Mouse (Mus musculus) urinary bladder, postnatal 4 days (tissue): Measurements from ENCODE around the gene Jakmip3.

Source experiments
- DNase-seq, 2 experiments: peaks; one replicate each; pipeline ENCODE4 v3.0.0; 2021 to 2022; ENCODE audit warnings: low spot score in 2 of 2

Jakmip3 gene

DNA sequence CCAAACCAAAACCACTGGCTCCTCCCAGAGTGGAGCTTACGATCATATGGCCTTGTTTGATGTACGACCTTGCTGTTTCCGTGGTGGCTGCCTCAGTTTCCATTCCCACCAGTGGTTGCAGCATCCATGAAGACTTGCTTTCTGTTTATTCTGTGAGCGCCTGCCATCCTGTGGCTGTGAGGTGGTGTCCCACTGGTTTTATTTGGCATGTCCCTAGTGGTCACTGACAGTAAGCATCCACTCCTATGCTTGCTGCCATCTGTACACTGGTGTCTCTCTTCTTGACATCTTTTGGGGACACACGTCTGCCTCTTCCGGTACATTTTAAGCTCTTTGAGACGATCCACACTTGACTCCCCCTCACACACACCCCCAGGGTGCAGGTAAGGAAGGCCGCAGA, 7.2 kb downstream of the Jakmip3 start:
- DNase-seq = no peak

DNA sequence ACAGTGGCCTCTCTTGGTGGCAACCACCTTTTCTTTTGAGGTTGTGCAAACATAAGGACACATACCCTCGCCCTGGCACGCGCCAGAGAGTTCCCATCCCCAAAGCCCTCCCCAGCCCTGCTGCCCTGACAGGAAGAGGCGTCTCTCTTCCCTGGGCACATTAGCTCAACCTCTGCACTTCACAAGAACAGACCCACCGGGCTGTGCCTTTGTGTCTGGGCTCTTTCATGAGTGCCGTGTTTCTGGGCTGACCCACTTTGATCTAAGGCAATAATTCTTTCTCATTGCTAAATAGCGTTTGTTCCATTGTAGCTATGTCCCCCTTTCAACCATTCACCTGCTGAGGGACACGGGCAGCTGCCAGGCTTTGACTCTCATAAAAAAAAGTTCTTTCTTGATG, 7.8 kb downstream of the Jakmip3 start:
- no peak for DNase-seq

DNA sequence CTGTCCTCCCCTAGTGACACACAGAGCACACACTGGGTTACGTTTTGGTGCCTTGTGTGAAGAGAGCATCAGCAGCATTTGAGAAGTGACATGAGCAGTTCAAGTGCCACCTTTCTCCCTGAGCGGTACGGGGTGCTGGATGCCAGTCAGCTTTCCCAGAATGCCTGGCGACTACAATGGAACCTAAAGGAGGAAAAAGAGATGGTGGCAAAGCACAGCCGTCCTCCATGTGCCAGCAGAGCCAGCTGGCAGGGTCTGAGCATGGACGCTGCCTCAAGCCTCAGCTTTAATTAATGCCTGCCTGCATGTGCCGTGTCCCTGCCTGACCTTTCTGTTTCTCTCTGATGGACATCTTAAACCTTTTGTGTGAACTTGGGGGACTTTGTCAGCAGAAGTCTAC, 15.3 kb downstream of the Jakmip3 start:
- no peak for DNase-seq

DNA sequence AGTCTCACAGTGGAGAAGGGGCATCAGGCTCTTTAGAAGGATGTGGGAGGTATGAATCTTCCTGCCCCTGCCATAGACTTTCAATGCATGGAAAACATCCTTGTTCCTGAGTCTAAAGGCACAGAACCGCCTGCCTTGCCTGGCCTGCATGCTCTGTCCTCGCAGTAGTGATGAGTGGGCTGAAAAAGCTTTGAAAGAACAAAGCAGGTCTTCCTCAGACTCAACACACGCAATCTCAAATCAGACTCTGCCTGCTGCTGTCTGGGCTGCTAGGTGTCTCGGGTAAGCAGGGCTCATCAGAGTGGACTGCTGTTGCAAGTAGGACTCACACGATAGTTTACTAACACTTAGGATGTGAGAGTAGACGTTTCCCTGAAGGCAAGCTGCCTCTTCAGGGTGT, 16.6 kb downstream of the Jakmip3 start:
- DNase-seq = no peak

DNA sequence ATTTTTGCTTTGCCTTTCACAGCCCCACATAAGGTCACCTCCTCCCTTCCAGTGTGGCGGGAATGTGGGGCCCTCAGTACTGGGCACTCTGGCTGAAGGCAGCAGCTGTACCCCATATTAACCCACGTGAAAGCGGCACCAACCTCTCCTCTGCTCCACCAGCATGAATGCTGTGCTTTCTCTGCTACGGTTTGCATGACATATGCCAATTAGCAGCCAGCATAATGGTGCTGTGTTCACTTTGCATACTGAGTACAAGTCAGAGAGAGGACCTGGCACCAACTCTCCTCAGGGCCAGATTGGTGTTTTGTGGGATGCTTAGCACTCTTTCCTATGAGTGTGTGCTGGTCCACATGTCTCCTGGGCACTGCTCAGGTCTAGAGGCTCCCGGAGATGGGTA, 19.2 kb downstream of the Jakmip3 start:
- DNase-seq = no peak

GRCm38 (mm10) chr7:138963756-138964155, 23.2 kb downstream of the Jakmip3 start:
- DNase-seq = no peak

- no peak for DNase-seq
Measured at GRCm38 (mm10) chr7:138968010-138968620, 27.6 kb downstream of the Jakmip3 start.

- no peak for DNase-seq
Measured at GRCm38 (mm10) chr7:138977510-138977909, 37.0 kb downstream of the Jakmip3 start.

DNA sequence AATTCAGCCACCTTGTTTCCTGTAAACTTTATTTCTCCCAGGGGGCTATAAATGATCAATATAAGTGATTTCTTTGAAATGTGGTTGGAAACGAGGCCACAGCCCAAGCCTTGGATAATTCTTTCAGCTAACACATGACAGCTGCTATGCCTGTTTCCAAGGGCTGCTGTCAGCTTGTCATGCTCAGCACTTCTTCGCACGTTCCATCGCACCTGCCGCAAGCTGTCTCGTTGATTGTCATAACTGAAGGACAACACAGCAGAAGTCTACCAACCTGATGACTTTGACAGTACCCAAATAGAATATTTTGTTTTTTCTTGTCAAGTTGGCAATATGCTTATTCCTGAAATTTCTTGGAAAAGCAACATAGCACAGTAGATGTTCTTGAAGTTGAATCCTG, 44.0 kb downstream of the Jakmip3 start:
- no peak for DNase-seq

- no peak for DNase-seq
Measured at GRCm38 (mm10) chr7:138989156-138989555, 48.6 kb downstream of the Jakmip3 start.

GRCm38 (mm10) chr7:139002692-139003091, 62.2 kb downstream of the Jakmip3 start:
- DNase-seq = no peak

DNA sequence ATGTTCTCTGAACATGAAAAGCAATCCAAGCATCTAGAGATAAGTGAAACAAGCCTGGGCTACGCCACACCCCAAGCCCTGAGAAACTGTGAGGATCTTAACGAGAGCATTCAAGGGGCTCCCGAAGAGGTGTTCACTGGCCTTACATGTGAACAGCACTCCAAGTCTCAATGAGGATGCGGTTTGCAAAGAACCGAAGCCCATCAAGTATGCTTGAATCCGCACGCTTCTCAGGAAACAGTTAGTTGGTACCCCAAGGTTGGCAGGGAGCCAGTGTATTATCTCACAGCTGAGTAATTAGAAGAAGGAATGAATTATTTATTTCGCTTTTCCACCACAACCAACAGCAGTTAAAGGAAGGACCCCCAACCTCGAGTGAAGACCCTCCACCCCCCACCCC, 62.7 kb downstream of the Jakmip3 start:
- no peak for DNase-seq

GRCm38 (mm10) chr7:139009786-139010502, 69.4 kb downstream of the Jakmip3 start:
- DNase-seq = no peak

GRCm38 (mm10) chr7:139011027-139011426, 70.5 kb downstream of the Jakmip3 start:
- no peak for DNase-seq

DNA sequence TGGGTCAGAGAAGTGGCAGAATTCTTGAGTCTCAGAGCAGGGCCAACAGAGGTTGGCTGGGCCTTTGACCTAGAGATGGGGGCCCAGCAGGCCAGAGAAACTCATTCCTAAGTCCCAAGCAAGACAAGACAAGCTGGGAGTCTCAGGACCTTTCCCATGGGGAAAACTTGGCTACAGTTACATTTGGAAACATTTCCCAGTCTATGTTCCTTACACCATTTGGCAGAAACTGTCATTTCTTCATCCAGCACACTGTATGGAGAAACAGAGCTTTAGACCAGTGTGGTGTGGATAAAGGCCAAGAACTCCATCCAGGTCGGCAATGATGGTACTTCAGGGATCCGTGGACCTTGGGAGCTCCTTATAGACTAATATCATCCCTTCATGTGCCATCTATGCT, 71.1 kb downstream of the Jakmip3 start:
- DNase-seq = no peak

- DNase-seq = no peak
Measured at GRCm38 (mm10) chr7:139012767-139013369, 72.3 kb downstream of the Jakmip3 start.

GRCm38 (mm10) chr7:139015143-139015542, 74.6 kb downstream of the Jakmip3 start:
- no peak for DNase-seq

DNA sequence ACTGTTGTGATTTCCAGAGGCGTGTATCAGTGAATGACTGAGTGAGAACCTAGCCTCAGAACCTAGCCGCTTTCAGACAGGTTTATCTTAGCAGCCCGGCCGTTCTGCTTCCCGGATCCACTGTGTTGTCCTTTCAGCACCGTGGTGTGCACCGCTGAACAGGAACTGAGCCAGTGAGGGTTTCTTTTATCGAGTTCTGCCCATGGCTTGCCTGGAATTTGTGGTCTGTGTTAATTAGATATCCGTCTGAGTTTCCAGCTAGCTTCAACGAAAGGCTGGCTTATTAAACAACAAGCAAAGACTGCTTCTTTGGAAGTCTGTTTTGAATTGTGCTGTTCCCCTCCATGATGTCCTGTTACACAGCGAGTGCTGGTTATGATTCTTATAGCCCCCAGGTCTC, 75.8 kb downstream of the Jakmip3 start:
- DNase-seq = no peak

DNA sequence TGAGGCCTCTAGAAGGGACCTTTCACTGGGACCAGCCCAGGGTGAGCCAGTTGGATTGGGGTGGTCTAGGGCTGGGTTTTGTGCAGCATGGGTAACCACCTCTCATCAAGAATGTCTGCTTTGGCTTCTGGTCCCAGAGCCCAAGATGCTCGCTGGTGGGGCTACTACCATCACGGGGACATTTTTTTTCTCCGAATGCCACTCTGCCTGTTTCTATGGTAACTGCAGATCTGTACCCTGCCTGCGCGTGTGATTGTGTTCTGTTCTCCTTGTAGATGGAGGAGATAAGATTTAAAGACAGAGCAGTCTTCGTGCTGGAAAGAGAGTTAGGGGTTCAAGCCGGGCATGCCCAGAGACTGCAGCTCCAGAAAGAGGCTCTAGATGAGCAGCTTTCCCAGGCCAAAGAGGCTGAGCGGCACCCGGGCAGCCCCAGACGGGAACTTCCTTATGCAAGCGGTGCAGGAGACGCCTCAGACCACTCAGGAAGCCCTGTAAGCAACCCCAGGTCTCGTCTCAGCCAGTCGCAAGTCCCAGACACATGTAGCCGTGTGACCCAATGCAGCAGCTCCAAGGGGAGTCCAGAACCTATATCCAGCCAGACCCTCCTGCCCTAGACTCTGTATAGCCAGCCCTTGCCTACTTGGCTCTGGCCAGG, 76.8 kb downstream of the Jakmip3 start:
- DNase-seq = no peak

- no peak for DNase-seq
Measured at GRCm38 (mm10) chr7:139020884-139021283, 80.4 kb downstream of the Jakmip3 start.

DNA sequence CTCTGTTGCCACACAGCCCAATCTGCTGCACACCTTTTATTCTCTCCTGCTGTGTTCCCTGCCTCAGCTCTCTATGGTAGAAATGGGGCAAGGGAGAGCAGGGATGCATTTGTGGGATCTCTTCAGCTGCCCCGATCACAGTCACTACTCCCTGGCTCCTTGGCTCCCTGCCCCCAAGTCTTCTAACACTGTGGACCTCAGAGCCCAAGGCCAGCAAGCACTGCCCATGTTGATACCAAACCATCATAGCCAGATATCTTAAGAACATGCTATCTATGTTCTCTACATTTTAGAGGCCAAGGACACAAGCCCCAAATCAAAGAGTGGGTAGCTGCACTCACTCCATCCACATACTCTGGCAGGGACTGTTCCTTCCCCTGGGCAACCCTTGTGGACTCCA, 80.8 kb downstream of the Jakmip3 start:
- DNase-seq = no peak

GRCm38 (mm10) chr7:139027136-139027535, 86.6 kb downstream of the Jakmip3 start:
- DNase-seq = no peak

DNA sequence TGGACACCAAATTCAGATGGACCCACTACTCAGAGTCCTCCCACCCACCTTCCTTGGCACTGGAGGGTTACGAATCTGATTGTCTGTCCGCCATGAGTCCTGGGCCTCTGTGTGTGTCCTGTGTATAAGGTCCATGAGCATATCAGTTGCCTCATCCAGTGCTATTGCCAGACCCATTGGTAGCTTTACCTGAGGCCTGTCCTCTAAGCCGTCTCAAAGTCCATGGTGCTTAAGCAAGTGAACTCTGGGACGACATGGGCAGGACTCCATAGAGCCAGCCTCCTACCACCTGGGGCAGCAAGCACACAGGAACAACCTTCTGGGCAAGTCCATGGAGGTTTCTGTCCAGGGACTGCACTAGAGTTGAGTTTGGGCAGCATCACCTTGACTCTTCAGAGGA, 90.7 kb downstream of the Jakmip3 start:
- no peak for DNase-seq
